Mouse (Mus musculus): ENCODE results near the gene Pold1. TPM values are rescaled to one million over a fixed set of nuclear protein-coding genes. Genes with fewer than 3 reads are reported as not detected.
A peak's percentile ranks its signal among the peaks of the same experiment; 100 is the strongest.

Pold1 gene
- polyA plus RNA-seq, 1 experiment, result 38.4 TPM

- no peak for TF ChIP-seq POLR2A (IDR thresholded peaks at IDR 0.05; ENCODE audit: borderline replicate concordance, extremely low read depth, insufficient read depth, insufficient read length, poor library complexity, severe bottlenecking)
- no peak for TF ChIP-seq CTCF (IDR thresholded peaks at IDR 0.05; ENCODE audit: borderline replicate concordance, extremely low read depth, insufficient read depth, insufficient read length)
Observed at GRCm38 (mm10) chr7:44534242-44534641, 14.4 kb downstream of the Pold1 start.

GRCm38 (mm10) chr7:44533746-44534045 is 15.0 kb downstream of the Pold1 start:
- no peak for TF ChIP-seq POLR2A (IDR thresholded peaks at IDR 0.05; ENCODE audit: borderline replicate concordance, extremely low read depth, insufficient read depth, insufficient read length, poor library complexity, severe bottlenecking)
- no peak for DNase-seq (ENCODE audit: low read depth)

More at GRCm38 (mm10) chr7:44534242-44534641, 14.4 kb downstream of the Pold1 start:
- no peak for DNase-seq (ENCODE audit: low read depth)

DNA sequence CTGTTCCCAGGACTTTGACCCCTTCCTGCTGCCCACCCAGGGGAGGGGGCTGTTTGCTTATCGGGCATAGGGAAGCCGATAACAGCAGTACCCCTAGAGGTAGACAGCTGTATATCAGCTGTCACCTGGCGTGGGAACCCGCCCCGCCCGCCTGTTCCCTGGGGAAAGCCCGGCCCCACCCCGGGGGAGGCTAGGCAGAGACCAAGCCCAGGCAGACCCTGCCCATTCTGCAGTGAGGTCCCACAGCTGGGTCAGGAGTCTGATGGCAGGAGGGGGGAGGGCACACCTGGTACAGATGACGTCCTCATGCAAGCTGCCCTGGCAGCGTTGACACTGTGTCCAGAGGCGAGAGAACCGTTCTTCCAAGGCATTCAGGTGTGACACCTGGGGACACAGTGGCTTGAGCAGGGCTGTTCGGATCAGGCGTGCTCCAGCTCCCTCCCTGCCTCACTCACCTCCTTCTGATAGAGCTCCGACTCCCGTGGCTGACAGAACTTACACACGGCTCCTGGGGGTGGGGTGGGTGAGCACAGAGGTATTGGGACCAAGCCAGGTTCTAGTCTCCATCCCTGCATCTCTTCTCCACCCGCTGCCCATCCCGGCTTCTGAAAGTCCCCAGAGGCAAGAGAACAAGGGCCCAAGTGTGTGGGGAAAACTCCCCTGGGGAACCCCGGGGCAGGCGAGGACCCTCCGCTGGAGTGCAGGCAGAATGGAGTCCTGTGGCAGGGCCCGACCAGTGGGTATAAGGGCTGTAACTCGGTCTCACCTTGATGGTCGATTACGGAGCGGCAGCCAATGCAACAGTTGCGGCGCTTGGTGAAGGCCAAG is 15.5 kb downstream of the Pold1 start:
- TF ChIP-seq POLR2A (IDR thresholded peaks at IDR 0.05; ENCODE audit: borderline replicate concordance, extremely low read depth, insufficient read depth, insufficient read length, poor library complexity, severe bottlenecking) (no peak), CTCF (IDR thresholded peaks at IDR 0.05; ENCODE audit: borderline replicate concordance, extremely low read depth, insufficient read depth, insufficient read length) (no peak)

GRCm38 (mm10) chr7:44531946-44532732 is 16.5 kb downstream of the Pold1 start, which contains the start of gene Spib:
TSS of gene Spib (minus strand) at chr7:44532071.
- TF ChIP-seq CTCF (IDR thresholded peaks at IDR 0.05; ENCODE audit: borderline replicate concordance, extremely low read depth, insufficient read depth, insufficient read length), result no peak
- TF ChIP-seq POLR2A (IDR thresholded peaks at IDR 0.05; ENCODE audit: borderline replicate concordance, extremely low read depth, insufficient read depth, insufficient read length, poor library complexity, severe bottlenecking), result no peak
- DNase-seq (ENCODE audit: low read depth), result no peak

More for the DNA sequence above, 15.5 kb downstream of the Pold1 start:
- DNase-seq (ENCODE audit: low read depth), result no peak

GRCm38 (mm10) chr7:44531207-44531606 is 17.4 kb downstream of the Pold1 start:
- TF ChIP-seq POLR2A (IDR thresholded peaks at IDR 0.05; ENCODE audit: borderline replicate concordance, extremely low read depth, insufficient read depth, insufficient read length, poor library complexity, severe bottlenecking), result no peak
- no peak for TF ChIP-seq CTCF (IDR thresholded peaks at IDR 0.05; ENCODE audit: borderline replicate concordance, extremely low read depth, insufficient read depth, insufficient read length)
- no peak for DNase-seq (ENCODE audit: low read depth)

DNA sequence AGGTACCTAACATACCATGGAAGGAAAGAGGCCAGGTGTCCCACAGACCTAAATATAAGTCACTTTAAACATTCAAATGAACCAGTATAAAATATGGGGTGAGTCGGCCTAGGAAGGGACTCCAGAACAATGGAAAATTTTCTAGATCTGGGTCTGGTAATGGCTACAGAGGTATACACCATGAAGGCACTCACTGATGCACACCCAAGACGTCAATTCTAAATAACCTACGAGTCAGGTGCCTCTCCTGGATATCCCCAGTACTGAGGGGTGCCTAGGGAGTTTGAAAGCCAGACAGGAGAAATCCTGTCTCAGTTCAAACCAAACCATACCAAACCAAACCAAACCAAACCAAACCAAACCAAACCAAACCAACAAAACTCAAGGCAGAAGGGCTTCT is 18.1 kb downstream of the Pold1 start:
- TF ChIP-seq CTCF (IDR thresholded peaks at IDR 0.05; ENCODE audit: borderline replicate concordance, extremely low read depth, insufficient read depth, insufficient read length) (no peak), POLR2A (IDR thresholded peaks at IDR 0.05; ENCODE audit: borderline replicate concordance, extremely low read depth, insufficient read depth, insufficient read length, poor library complexity, severe bottlenecking) (no peak)
- no peak for DNase-seq (ENCODE audit: low read depth)

- DNase-seq (ENCODE audit: low read depth), result no peak
- TF ChIP-seq POLR2A (IDR thresholded peaks at IDR 0.05; ENCODE audit: borderline replicate concordance, extremely low read depth, insufficient read depth, insufficient read length, poor library complexity, severe bottlenecking) (no peak), CTCF (IDR thresholded peaks at IDR 0.05; ENCODE audit: borderline replicate concordance, extremely low read depth, insufficient read depth, insufficient read length) (no peak)
Observed at GRCm38 (mm10) chr7:44529518-44529917, 19.1 kb downstream of the Pold1 start.

GRCm38 (mm10) chr7:44527483-44528398 is 20.9 kb downstream of the Pold1 start:
- peak; percentile 78 for DNase-seq (ENCODE audit: low read depth)
- TF ChIP-seq CTCF (IDR thresholded peaks at IDR 0.05; ENCODE audit: borderline replicate concordance, extremely low read depth, insufficient read depth, insufficient read length) (peak; percentile 91), POLR2A (IDR thresholded peaks at IDR 0.05; ENCODE audit: borderline replicate concordance, extremely low read depth, insufficient read depth, insufficient read length, poor library complexity, severe bottlenecking) (no peak)

GRCm38 (mm10) chr7:44526414-44527154 is 22.1 kb downstream of the Pold1 start:
- DNase-seq (ENCODE audit: low read depth), result no peak
- no peak for TF ChIP-seq CTCF (IDR thresholded peaks at IDR 0.05; ENCODE audit: borderline replicate concordance, extremely low read depth, insufficient read depth, insufficient read length)
- no peak for TF ChIP-seq POLR2A (IDR thresholded peaks at IDR 0.05; ENCODE audit: borderline replicate concordance, extremely low read depth, insufficient read depth, insufficient read length, poor library complexity, severe bottlenecking)

DNA sequence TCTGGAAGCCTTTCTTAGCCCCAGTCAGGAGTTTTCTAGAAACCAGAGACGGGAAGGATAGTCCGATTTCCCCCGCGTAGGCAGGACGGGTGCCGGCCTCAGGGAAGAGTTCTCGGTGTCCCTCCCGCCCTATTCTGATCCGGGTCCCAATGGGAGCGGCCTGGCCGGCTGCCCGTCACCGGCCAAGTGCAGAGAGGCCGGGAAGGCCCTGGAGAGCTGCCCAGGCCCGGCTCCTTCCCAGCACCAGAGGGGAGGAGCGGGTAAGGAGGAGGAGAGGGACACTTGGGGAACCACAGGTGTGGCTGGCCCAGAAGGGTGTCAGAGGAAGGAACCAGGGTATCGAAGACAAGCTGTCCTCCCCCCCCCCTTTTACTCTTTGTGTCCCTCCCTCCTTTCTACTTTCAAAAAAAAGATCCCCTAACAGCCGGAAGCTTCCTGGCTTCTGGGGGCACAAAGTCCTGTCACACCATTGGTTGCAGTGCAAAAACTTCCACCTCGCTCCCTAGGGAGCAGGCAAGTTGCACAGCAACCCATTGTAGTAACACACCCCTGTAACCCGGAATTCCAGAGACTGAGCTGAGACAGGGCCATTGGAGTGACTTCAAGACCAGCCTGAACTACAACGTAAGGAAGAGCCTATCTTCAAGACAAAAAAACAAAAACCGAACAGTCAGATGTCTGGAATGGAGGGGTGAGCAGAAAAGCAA is 23.4 kb downstream of the Pold1 start:
- peak; percentile 69 for DNase-seq (ENCODE audit: low read depth)
- TF ChIP-seq CTCF (IDR thresholded peaks at IDR 0.05; ENCODE audit: borderline replicate concordance, extremely low read depth, insufficient read depth, insufficient read length) (no peak), POLR2A (IDR thresholded peaks at IDR 0.05; ENCODE audit: borderline replicate concordance, extremely low read depth, insufficient read depth, insufficient read length, poor library complexity, severe bottlenecking) (no peak)
